Mouse (Mus musculus) cerebellum, adult 2 months (tissue): ENCODE results near the gene Msi2.

ENCODE experiments used
- CTCF ChIP-seq: fragments of 200-500 bp; IDR thresholded peaks from 2 replicates; pipeline ENCODE4 v1.5.1; 2011; ENCODE audit warnings: low read depth, mild to moderate bottlenecking, control low read depth, low read length, moderate library complexity, borderline replicate concordance; ENCODE audit not compliant: insufficient read depth
- POLR2A ChIP-seq: fragments of 200-500 bp; IDR thresholded peaks from 2 replicates; pipeline ENCODE4 v1.6.1; 2011; ENCODE audit warnings: low read length, control low read depth, borderline replicate concordance; ENCODE audit not compliant: insufficient read depth

DNA sequence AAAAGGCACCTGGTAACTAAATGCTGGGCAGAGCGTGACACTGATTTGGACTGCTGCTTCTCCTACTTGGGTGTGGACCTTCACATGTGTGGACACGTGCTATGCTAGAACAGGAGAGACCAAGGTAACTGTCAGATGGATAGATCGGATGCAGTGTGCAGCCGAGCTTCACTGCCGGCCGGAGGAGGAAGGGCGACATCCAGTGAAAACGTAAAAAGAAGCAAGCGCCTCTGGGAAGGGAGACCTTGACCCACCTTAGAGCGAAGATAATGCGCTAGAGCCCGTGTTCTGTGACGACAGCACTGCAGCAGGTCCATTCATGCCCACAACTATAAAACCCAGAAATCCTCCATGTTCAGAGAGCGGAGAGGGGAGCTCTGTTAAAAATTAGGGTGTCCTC, 50.0 kb downstream of the Msi2 start:
- TF ChIP-seq CTCF: no peak
- no peak for TF ChIP-seq POLR2A
